Mouse (Mus musculus) thymus, adult 2 months (tissue): ENCODE measurements around the gene Rffl. TPM values are rescaled to one million over a fixed set of nuclear protein-coding genes. Genes with fewer than 3 reads are reported as not detected.
A peak's percentile ranks its signal among the peaks of the same experiment; 100 is the strongest.

ENCODE experiments used
- DNase-seq: peaks from one replicate; pipeline ENCODE4 v3.0.0; 2021
- H3K27ac ChIP-seq: fragments of 200-500 bp; 2 replicates; pipeline ENCODE4 v1.5.1; 2012; ENCODE audit warnings: low read length, control low read depth; ENCODE audit not compliant: control insufficient read depth, insufficient read depth
- H3K27me3 ChIP-seq: fragments of 200-500 bp; 2 replicates; pipeline ENCODE4 v1.6.1; 2012; ENCODE audit warnings: mild to moderate bottlenecking, low read length, moderate library complexity, mixed read lengths; ENCODE audit not compliant: control insufficient read depth, insufficient read depth
- H3K36me3 ChIP-seq: fragments of 200-500 bp; 2 replicates; pipeline ENCODE4 v1.6.1; 2012; ENCODE audit warnings: mild to moderate bottlenecking, low read length, moderate library complexity; ENCODE audit not compliant: control insufficient read depth, insufficient read depth
- H3K4me1 ChIP-seq: fragments of 200-500 bp; replicated peaks from 2 replicates; pipeline ENCODE4 v1.6.1; 2012; ENCODE audit warnings: low read length; ENCODE audit not compliant: control insufficient read depth, insufficient read depth
- H3K4me3 ChIP-seq: fragments of 200-500 bp; 2 replicates; pipeline ENCODE4 v1.5.1; 2012; ENCODE audit warnings: mild to moderate bottlenecking, low read length, control low read depth, moderate library complexity; ENCODE audit not compliant: control insufficient read depth, insufficient read depth
- CTCF ChIP-seq: fragments of 200-500 bp; IDR thresholded peaks from 2 replicates; pipeline ENCODE4 v1.5.1; 2012; ENCODE audit warnings: mild to moderate bottlenecking, control low read depth, low read length, moderate library complexity, borderline replicate concordance; ENCODE audit not compliant: control insufficient read depth, poor library complexity, insufficient read depth; ENCODE audit errors: extremely low read depth
- POLR2A ChIP-seq: fragments of 200-500 bp; IDR thresholded peaks from 2 replicates; pipeline ENCODE4 v1.6.1; 2012; ENCODE audit warnings: mild to moderate bottlenecking, low read length, control low read depth, moderate library complexity; ENCODE audit not compliant: control insufficient read depth, poor library complexity, insufficient read depth; ENCODE audit errors: extremely low read depth
- WGBS: fragments of 180-500 bp; shearing (Covaris S2); methylation state at CpG from one replicate; pipeline ENCODE4 v1.1.7; 2018; 5-methylcytosine and 5-hydroxymethylcytosine counted together
- polyA plus RNA-seq: library from polyadenylated mRNA; depleted of rRNA; stranded (reverse); fragments of >200 nt; gene quantifications from 2 replicates; pipeline ENCODE4 v1.2.3, GENCODE M21; 2012

Rffl gene
- polyA plus RNA-seq, 1 experiment: 16.3 TPM

DNA sequence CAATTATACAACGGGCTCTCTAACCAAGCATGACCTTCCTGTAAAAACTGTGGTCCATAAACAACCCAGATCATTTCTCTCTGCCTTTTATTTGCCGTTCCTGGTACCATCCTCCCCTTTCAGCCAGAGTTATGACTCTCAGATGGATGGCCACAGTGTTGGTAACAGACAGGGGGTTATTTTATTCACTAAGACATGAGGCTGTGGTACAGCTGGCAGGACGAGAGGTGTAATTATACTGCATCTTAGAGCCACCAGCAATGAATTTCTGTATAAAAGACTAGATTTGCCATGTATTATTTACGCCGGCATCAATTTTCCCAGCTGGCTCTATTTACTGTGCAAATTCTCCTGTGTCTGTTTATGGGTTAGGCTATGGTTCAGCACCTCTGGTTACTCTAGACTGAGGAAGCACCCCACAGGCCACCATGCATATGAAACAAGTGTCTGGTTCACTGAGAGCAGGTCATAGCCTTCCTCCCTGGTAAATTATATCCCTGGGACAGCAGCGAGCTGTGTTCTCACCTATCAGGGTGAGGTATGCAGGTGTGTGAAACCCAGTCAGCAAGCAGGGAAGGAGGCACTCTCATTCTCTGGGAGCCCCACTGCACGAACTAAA, 6.8 kb upstream of the Rffl start:
- no peak for DNase-seq
- peaks cover 13% of the 10 kb centered on the region for H3K36me3 ChIP-seq
- H3K27me3 ChIP-seq: no peaks in the 10 kb centered on the region
- H3K27ac ChIP-seq: no peak overlapping the region
- 94% methylated on average over 7 of the region's 7 CpGs for WGBS
- no peak overlapping the region for H3K4me3 ChIP-seq
- no peaks in the 10 kb centered on the region for H3K4me1 ChIP-seq
- TF ChIP-seq CTCF (no peak), POLR2A (no peak)

- DNase-seq: no peak
- TF ChIP-seq POLR2A: no peak
- TF ChIP-seq CTCF: no peak
- 96% methylated on average over 5 of the region's 5 CpGs for WGBS
- no peak overlapping the region for H3K4me3 ChIP-seq
- H3K27ac ChIP-seq: no peak overlapping the region
- H3K4me1 ChIP-seq: no peaks in the 10 kb centered on the region
- no peaks in the 10 kb centered on the region for H3K27me3 ChIP-seq
- 0 out of 2 replicates have a peak, but pooled peaks cover 7% of the 10 kb centered on the region for H3K36me3 ChIP-seq
Observed at GRCm38 (mm10) chr11:82875631-82876030, 4.6 kb upstream of the Rffl start.

DNA sequence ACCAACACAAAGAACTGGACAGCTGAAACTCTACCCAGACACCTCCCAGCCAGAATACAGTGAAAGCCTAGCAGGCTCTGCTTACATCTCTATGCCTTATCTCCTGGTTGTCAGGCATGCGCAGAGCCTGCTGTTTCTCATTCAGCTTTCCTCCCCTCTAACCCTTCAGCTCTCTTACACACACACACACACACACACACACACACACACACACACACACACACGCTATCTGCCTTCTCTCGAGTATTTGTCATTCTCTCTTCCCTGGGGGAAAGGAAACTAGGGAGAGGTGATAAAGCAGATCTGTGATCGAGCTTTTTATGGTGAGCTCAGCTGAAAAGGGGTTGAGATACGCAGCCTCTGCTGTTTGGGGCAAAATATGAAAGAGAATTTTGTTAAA, 3.9 kb upstream of the Rffl start:
- Histone ChIP-seq H3K36me3 (0 out of 2 replicates have a peak, but pooled peaks cover 7% of the 10 kb centered on the region), H3K4me1 (peaks cover 6% of the 10 kb centered on the region), H3K4me3 (no peak overlapping the region), H3K27me3 (no peaks in the 10 kb centered on the region), H3K27ac (no peak overlapping the region)
- TF ChIP-seq POLR2A: no peak
- TF ChIP-seq CTCF: no peak
- 93% methylated on average over 5 of the region's 5 CpGs for WGBS
- no peak for DNase-seq

DNA sequence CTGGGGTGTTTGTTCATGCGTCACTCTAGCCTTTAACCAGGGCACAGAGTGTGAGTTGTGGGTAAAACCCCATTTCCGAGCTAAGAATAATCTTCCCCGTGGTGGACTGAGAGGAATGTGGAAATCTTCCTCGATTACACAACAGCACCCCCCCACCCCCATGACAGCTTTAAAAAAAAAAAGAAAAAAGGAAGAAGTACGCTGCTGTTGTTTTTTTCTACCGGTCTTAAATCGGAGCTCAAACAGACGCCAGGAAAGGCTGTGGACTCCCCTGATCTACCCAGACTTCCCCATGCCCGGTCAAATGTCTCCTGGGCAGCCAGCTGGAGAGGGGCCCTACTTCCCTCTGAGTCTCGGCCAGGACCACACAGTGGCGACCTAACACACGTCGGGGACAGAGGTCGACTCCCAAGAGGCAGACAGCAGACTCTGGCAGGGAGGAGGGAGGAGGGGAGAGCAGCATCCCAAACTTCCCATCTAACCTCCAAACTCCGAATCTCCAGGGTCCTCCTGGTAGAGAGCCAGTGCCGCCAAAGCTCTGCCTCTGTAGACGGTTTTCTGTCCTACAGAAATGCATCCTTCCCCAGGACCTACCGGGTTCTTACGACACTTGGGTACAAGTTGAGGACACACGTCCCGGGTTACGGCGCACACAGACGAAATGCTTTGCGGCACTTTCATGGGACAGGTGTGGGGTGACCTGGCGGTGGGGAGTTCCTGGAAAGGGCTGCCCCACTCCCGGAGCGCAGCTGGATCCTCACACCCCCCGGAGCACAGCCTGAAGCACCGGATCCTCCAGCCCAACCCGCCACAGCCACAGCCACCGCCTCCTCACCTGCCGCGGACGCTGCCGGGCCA, 608 bp downstream of the Rffl start:
- 1% methylated on average over 36 of the region's 36 CpGs for WGBS
- Histone ChIP-seq H3K27ac (peak overlapping the region; percentile 34; the same call in 1 of the 2 replicates), H3K36me3 (no peaks in the 10 kb centered on the region), H3K4me3 (peak overlapping the region; percentile 83), H3K27me3 (no peaks in the 10 kb centered on the region), H3K4me1 (peaks cover 7% of the 10 kb centered on the region)
- DNase-seq: peak; percentile 17
- TF ChIP-seq CTCF: no peak
- no peak for TF ChIP-seq POLR2A

DNA sequence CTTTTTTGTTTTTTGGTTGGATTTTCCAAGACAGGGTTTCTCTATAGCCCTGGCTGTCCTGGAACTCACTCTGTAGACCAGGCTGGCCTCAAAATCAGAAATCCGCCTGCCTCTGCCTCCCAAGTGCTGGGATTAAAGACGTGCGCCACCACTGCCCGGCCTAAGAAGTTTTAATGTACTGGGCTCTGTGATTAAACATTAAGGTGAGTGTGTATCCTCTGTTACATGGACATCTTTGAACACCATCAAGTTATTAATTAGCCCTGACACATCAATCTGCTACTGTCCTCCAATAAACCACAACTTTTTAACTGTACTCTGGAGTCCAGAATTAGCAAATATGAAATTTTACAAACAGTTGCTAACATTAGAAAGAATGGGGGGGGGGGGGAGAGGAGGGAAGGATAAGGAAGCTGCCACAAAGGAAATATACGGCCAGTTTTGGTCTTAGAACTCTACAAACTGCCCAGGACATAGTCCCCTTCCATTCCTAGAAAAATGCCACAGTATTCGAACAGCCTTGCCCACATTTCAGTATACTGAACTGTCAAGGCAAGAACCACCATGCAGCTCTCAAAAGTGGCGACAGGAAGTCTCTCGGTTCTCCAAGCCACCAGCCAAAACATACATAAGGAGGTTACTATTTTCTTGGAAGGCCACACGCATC, 1.4 kb downstream of the Rffl start:
- DNase-seq: no peak
- H3K27me3 ChIP-seq: no peaks in the 10 kb centered on the region
- TF ChIP-seq POLR2A (no peak), CTCF (no peak)
- H3K4me1 ChIP-seq: peaks cover 7% of the 10 kb centered on the region
- H3K4me3 ChIP-seq: no peak overlapping the region; the same call in 1 of the 2 replicates
- 47% methylated on average over 9 of the region's 9 CpGs for WGBS
- peak overlapping the region; percentile 34; the same call in 1 of the 2 replicates for H3K27ac ChIP-seq
- no peaks in the 10 kb centered on the region for H3K36me3 ChIP-seq

DNA sequence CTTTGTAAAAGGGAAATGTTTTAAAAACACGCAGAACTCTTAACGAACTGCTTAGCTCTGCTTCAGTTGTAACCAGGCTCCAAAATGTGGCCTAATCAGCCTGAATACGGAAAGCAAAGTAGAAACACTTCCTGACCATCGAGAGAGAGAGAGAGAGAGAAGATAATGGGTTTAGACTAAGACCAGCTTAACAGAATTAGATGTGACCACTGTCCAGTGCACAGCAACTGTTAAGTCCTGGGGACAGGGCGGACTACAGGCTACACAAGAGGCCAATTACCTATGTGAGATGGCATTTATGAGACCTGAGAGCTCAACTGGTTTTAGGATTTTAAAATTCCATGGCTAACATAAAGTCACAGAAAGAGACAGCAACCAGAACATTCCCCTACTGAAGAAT, 3.1 kb downstream of the Rffl start:
- 77% methylated on average over 5 of the region's 5 CpGs for WGBS
- H3K27me3 ChIP-seq: no peaks in the 10 kb centered on the region

More for the DNA sequence above, 3.1 kb downstream of the Rffl start:
- H3K4me3 ChIP-seq: no peak overlapping the region
- H3K36me3 ChIP-seq: no peaks in the 10 kb centered on the region
- TF ChIP-seq POLR2A: no peak
- peaks cover 7% of the 10 kb centered on the region for H3K4me1 ChIP-seq
- no peak for DNase-seq
- H3K27ac ChIP-seq: no peak overlapping the region
